Mouse (Mus musculus): Measurements from ENCODE around the gene Krtap4-16. TPM values are rescaled to one million over a fixed set of nuclear protein-coding genes. Genes with fewer than 3 reads are reported as not detected.
"Not testable (repeated sequence)": the region's sequence is repeated elsewhere in the genome, so short reads cannot be mapped to it uniquely, and the experiment has no call there.

Krtap4-16 gene
- polyA plus RNA-seq, 1 experiment: 0.28 TPM

- H3K27me3 ChIP-seq (ENCODE audit: control insufficient read depth, insufficient read depth, low read length): no peaks in the 10 kb centered on the region
- no peak overlapping the region for H3K4me3 ChIP-seq (ENCODE audit: control insufficient read depth, insufficient read depth, low read length)
- no peaks in the 10 kb centered on the region for H3K36me3 ChIP-seq (ENCODE audit: control insufficient read depth, insufficient read depth, low read length)
- DNase-seq: no peak
- 88% methylated on average over 2 of the region's 2 CpGs for WGBS
- TF ChIP-seq POLR2A (IDR thresholded peaks at IDR 0.05; ENCODE audit: control insufficient read depth, extremely low read depth, insufficient read depth, low read length, poor library complexity) (no peak), CTCF (IDR thresholded peaks at IDR 0.05; ENCODE audit: borderline replicate concordance, control insufficient read depth, extremely low read depth, insufficient read depth, low read length, poor library complexity) (no peak)
- no peaks in the 10 kb centered on the region for H3K4me1 ChIP-seq (replicated peaks; ENCODE audit: control insufficient read depth, insufficient read depth, low read length)
- no peak overlapping the region for H3K27ac ChIP-seq (ENCODE audit: control insufficient read depth, insufficient read depth, low read length)
Observed at GRCm38 (mm10) chr11:99846746-99847145, 4.7 kb downstream of the Krtap4-16 start.

GRCm38 (mm10) chr11:99842185-99842584 is 9.2 kb downstream of the Krtap4-16 start:
- H3K27me3 ChIP-seq (ENCODE audit: control insufficient read depth, insufficient read depth, low read length): no peaks in the 10 kb centered on the region
- 72% methylated on average over 1 of the region's 1 CpGs for WGBS
- H3K4me1 ChIP-seq (replicated peaks; ENCODE audit: control insufficient read depth, insufficient read depth, low read length): no peaks in the 10 kb centered on the region
- H3K4me3 ChIP-seq (ENCODE audit: control insufficient read depth, insufficient read depth, low read length): no peak overlapping the region
- no peak overlapping the region for H3K27ac ChIP-seq (ENCODE audit: control insufficient read depth, insufficient read depth, low read length)
- TF ChIP-seq POLR2A (IDR thresholded peaks at IDR 0.05; ENCODE audit: control insufficient read depth, extremely low read depth, insufficient read depth, low read length, poor library complexity) (no peak), CTCF (IDR thresholded peaks at IDR 0.05; ENCODE audit: borderline replicate concordance, control insufficient read depth, extremely low read depth, insufficient read depth, low read length, poor library complexity) (no peak)
- DNase-seq: no peak
- no peaks in the 10 kb centered on the region for H3K36me3 ChIP-seq (ENCODE audit: control insufficient read depth, insufficient read depth, low read length)

GRCm38 (mm10) chr11:99837966-99838365 is 13.4 kb downstream of the Krtap4-16 start, which contains the start of gene 2300003K06Rik:
TSS of gene 2300003K06Rik (minus strand) at chr11:99838066.
- TF ChIP-seq CTCF (IDR thresholded peaks at IDR 0.05; ENCODE audit: borderline replicate concordance, control insufficient read depth, extremely low read depth, insufficient read depth, low read length, poor library complexity) (no peak), POLR2A (IDR thresholded peaks at IDR 0.05; ENCODE audit: control insufficient read depth, extremely low read depth, insufficient read depth, low read length, poor library complexity) (no peak)
- DNase-seq: no peak
- no peaks in the 10 kb centered on the region for H3K4me1 ChIP-seq (replicated peaks; ENCODE audit: control insufficient read depth, insufficient read depth, low read length)
- no peak within 1 kb of the TSS for H3K4me3 ChIP-seq (ENCODE audit: control insufficient read depth, insufficient read depth, low read length)
- no peaks in the 10 kb centered on the region for H3K36me3 ChIP-seq (ENCODE audit: control insufficient read depth, insufficient read depth, low read length)
- no peak within 1 kb of the TSS for H3K27ac ChIP-seq (ENCODE audit: control insufficient read depth, insufficient read depth, low read length)
- 54% methylated on average over 1 of the region's 1 CpGs for WGBS
- no peaks in the 10 kb centered on the region for H3K27me3 ChIP-seq (ENCODE audit: control insufficient read depth, insufficient read depth, low read length)

- H3K4me3 ChIP-seq (ENCODE audit: control insufficient read depth, insufficient read depth, low read length); DNase-seq; H3K36me3 ChIP-seq (ENCODE audit: control insufficient read depth, insufficient read depth, low read length); H3K27me3 ChIP-seq (ENCODE audit: control insufficient read depth, insufficient read depth, low read length); H3K27ac ChIP-seq (ENCODE audit: control insufficient read depth, insufficient read depth, low read length); H3K4me1 ChIP-seq (replicated peaks; ENCODE audit: control insufficient read depth, insufficient read depth, low read length): not testable (repeated sequence)
- whole genome bisulfite sequencing: 90% methylated on average over 2 of the region's 2 CpGs
Observed at GRCm38 (mm10) chr11:99815566-99815965, 35.8 kb downstream of the Krtap4-16 start, which contains the start of gene Gm11564. TSS of gene Gm11564 (minus strand) at chr11:99815666.

- H3K4me3 ChIP-seq (ENCODE audit: control insufficient read depth, insufficient read depth, low read length); H3K27ac ChIP-seq (ENCODE audit: control insufficient read depth, insufficient read depth, low read length); H3K27me3 ChIP-seq (ENCODE audit: control insufficient read depth, insufficient read depth, low read length); DNase-seq; H3K4me1 ChIP-seq (replicated peaks; ENCODE audit: control insufficient read depth, insufficient read depth, low read length); H3K36me3 ChIP-seq (ENCODE audit: control insufficient read depth, insufficient read depth, low read length): not testable (repeated sequence)
Observed at GRCm38 (mm10) chr11:99809792-99810191, 41.6 kb downstream of the Krtap4-16 start, which contains the start of gene Krtap4-13. TSS of gene Krtap4-13 (minus strand) at chr11:99809892.

- H3K4me3 ChIP-seq (ENCODE audit: control insufficient read depth, insufficient read depth, low read length); H3K4me1 ChIP-seq (replicated peaks; ENCODE audit: control insufficient read depth, insufficient read depth, low read length); H3K27me3 ChIP-seq (ENCODE audit: control insufficient read depth, insufficient read depth, low read length); H3K36me3 ChIP-seq (ENCODE audit: control insufficient read depth, insufficient read depth, low read length); H3K27ac ChIP-seq (ENCODE audit: control insufficient read depth, insufficient read depth, low read length); DNase-seq: not testable (repeated sequence)
- no CpG with 5 or more reads among the region's 1 CpGs for WGBS
Observed at GRCm38 (mm10) chr11:99804346-99804745, 47.1 kb downstream of the Krtap4-16 start, which contains the start of gene Gm11554. TSS of gene Gm11554 (minus strand) at chr11:99804446.

Other genes starting within 250 kb of the Krtap4-16 start
- gene Gm11938, start 248.3 kb downstream of the Krtap4-16 start, polyA plus RNA-seq (2012; rRNA removed): 0.33 TPM in 1 of 2 replicates, not detected in the other
- not detected in 2 replicates for gene Gm11937, start 241.4 kb downstream of the Krtap4-16 start, polyA plus RNA-seq (2012; rRNA removed)
- 0.22 and 0.37 TPM in 2 replicates for gene Krtap2-4, start 236.8 kb downstream of the Krtap4-16 start, polyA plus RNA-seq (2012; rRNA removed)
- not detected in 2 replicates for gene Gm11562, start 231.2 kb downstream of the Krtap4-16 start, polyA plus RNA-seq (2012; rRNA removed)
- gene Krtap4-1, start 223.4 kb downstream of the Krtap4-16 start, polyA plus RNA-seq (2012; rRNA removed): not detected in 2 replicates
- gene Krtap4-2, start 216.5 kb downstream of the Krtap4-16 start, polyA plus RNA-seq (2012; rRNA removed): not detected in 2 replicates
- not detected in 2 replicates for gene Krtap4-7, start 207.5 kb downstream of the Krtap4-16 start, polyA plus RNA-seq (2012; rRNA removed)
- not detected in 2 replicates for gene Gm11555, start 201.4 kb downstream of the Krtap4-16 start, polyA plus RNA-seq (2012; rRNA removed)
- gene Gm11563, start 192.6 kb downstream of the Krtap4-16 start, polyA plus RNA-seq (2012; rRNA removed): not detected in 2 replicates
- not detected in 2 replicates for gene Krtap4-6, start 185.6 kb downstream of the Krtap4-16 start, polyA plus RNA-seq (2012; rRNA removed)
- not detected in 2 replicates for gene Gm14190, start 160.9 kb downstream of the Krtap4-16 start, polyA plus RNA-seq (2012; rRNA removed)
- gene Gm14180, start 117.3 kb downstream of the Krtap4-16 start, polyA plus RNA-seq (2012; rRNA removed): not detected in 2 replicates
- not detected in 2 replicates for gene Gm11595, start 78.7 kb downstream of the Krtap4-16 start, polyA plus RNA-seq (2012; rRNA removed)
- gene Krtap4-8, start 70.9 kb downstream of the Krtap4-16 start, polyA plus RNA-seq (2012; rRNA removed): not detected in 2 replicates
- 0.17 TPM in 1 of 2 replicates, not detected in the other for gene Krtap4-9, start 66.4 kb downstream of the Krtap4-16 start, polyA plus RNA-seq (2012; rRNA removed)
- gene Gm11596, start 58.1 kb downstream of the Krtap4-16 start, polyA plus RNA-seq (2012; rRNA removed): not detected in 2 replicates
- not detected in 2 replicates for gene Gm11569, start 52.7 kb downstream of the Krtap4-16 start, polyA plus RNA-seq (2012; rRNA removed)
- not detected in 2 replicates for gene Gm11554, start 47.2 kb downstream of the Krtap4-16 start, polyA plus RNA-seq (2012; rRNA removed)
- not detected in 2 replicates for gene Krtap4-13, start 41.7 kb downstream of the Krtap4-16 start, polyA plus RNA-seq (2012; rRNA removed)
- gene Gm11564, start 35.9 kb downstream of the Krtap4-16 start, polyA plus RNA-seq (2012; rRNA removed): not detected in 2 replicates
- not detected in 2 replicates for gene 2300003K06Rik, start 13.5 kb downstream of the Krtap4-16 start, polyA plus RNA-seq (2012; rRNA removed)
- gene Gm11568, start 6.3 kb upstream of the Krtap4-16 start, polyA plus RNA-seq (2012; rRNA removed): not detected in 2 replicates
- gene Gm11559, start 12.9 kb upstream of the Krtap4-16 start, polyA plus RNA-seq (2012; rRNA removed): 0.31 TPM in 1 of 2 replicates, not detected in the other
- not detected in 2 replicates for gene Krtap9-1, start 21.8 kb upstream of the Krtap4-16 start, polyA plus RNA-seq (2012; rRNA removed)
- gene Gm11567, start 27.6 kb upstream of the Krtap4-16 start, polyA plus RNA-seq (2012; rRNA removed): not detected in 2 replicates
- gene Krtap31-1, start 56.3 kb upstream of the Krtap4-16 start, polyA plus RNA-seq (2012; rRNA removed): 0.13 TPM in 1 of 2 replicates, not detected in the other
- not detected in 2 replicates for gene Gm11565, start 63.1 kb upstream of the Krtap4-16 start, polyA plus RNA-seq (2012; rRNA removed)
- 0.11 TPM in 1 of 2 replicates, not detected in the other for gene Krtap31-2, start 84.7 kb upstream of the Krtap4-16 start, polyA plus RNA-seq (2012; rRNA removed)
- not detected in 2 replicates for gene Krtap9-5, start 96.9 kb upstream of the Krtap4-16 start, polyA plus RNA-seq (2012; rRNA removed)
- gene Krtap29-1, start 127.4 kb upstream of the Krtap4-16 start, polyA plus RNA-seq (2012; rRNA removed): not detected in 2 replicates
- not detected in 2 replicates for gene Krtap16-1, start 135.0 kb upstream of the Krtap4-16 start, polyA plus RNA-seq (2012; rRNA removed)
- 0.31 and 0.43 TPM in 2 replicates for gene Krtap17-1, start 142.4 kb upstream of the Krtap4-16 start, polyA plus RNA-seq (2012; rRNA removed)
- 0.11 and 0.14 TPM in 2 replicates for gene Krt33a, start 164.6 kb upstream of the Krtap4-16 start, polyA plus RNA-seq (2012; rRNA removed)
- gene Krt33b, start 178.3 kb upstream of the Krtap4-16 start, polyA plus RNA-seq (2012; rRNA removed): 0.44 TPM in 1 of 2 replicates, not detected in the other
- gene Krt34, start 189.9 kb upstream of the Krtap4-16 start, polyA plus RNA-seq (2012; rRNA removed): not detected in 2 replicates
- 0.15 and 0.23 TPM in 2 replicates for gene Krt31, start 198.9 kb upstream of the Krtap4-16 start, polyA plus RNA-seq (2012; rRNA removed)
- 0.18 and 0.30 TPM in 2 replicates for gene Krt32, start 236.6 kb upstream of the Krtap4-16 start, polyA plus RNA-seq (2012; rRNA removed)
- gene Krt35, start 244.6 kb upstream of the Krtap4-16 start, polyA plus RNA-seq (2012; rRNA removed): 0.13 and 0.20 TPM in 2 replicates